Mouse (Mus musculus) lung, postnatal 0 days (tissue): Measurements from ENCODE around the gene Sumf2.

Experiments used
- CTCF ChIP-seq: IDR thresholded peaks from 2 replicates; pipeline ENCODE4 v1.5.1; 2016; ENCODE audit warnings: antibody characterized with exemption, mild to moderate bottlenecking
- EP300 ChIP-seq: IDR thresholded peaks from 2 replicates; pipeline ENCODE4 v1.6.1; 2016; ENCODE audit warnings: antibody characterized with exemption, mild to moderate bottlenecking, control low read depth

- TF ChIP-seq CTCF (no peak), EP300 (no peak)
Observed at GRCm38 (mm10) chr5:129869238-129869995, 22.6 kb downstream of the Sumf2 start.
